Mouse (Mus musculus) liver, postnatal 0 days (tissue): ENCODE measurements at regions not wholly inside any gene's neighbourhood (a gene's known extent, or its start where the extent isn't known, plus 50 kb on each side); places are given as distances from the start of the nearest gene placed in this dataset.

Experiments
- ATAC-seq: fragments of 200-750 bp; cut with Nextera tagmentation; 2 replicates; pipeline ENCODE4 v1.8.0; 2017; ENCODE audit warnings: mild to moderate bottlenecking, moderate library complexity
- DNase-seq: peaks from one replicate; pipeline ENCODE4 v3.0.0-alpha.2; 2016
- H3K27ac ChIP-seq: fragments of 300-500 bp; sonication (generic); 2 replicates; pipeline ENCODE4 v1.5.1; 2014; ENCODE audit warnings: antibody characterized with exemption, moderate library complexity, mild to moderate bottlenecking, low read depth
- H3K27me3 ChIP-seq: fragments of 300-500 bp; sonication (generic); 2 replicates; pipeline ENCODE4 v1.6.1; 2014; ENCODE audit warnings: low read length, control low read depth, mixed read lengths; ENCODE audit not compliant: insufficient read depth
- H3K36me3 ChIP-seq: fragments of 300-500 bp; sonication (generic); replicated peaks from 2 replicates; pipeline ENCODE4 v1.6.1; 2014; ENCODE audit warnings: mild to moderate bottlenecking, control low read depth, low read length, moderate library complexity, mixed read lengths; ENCODE audit not compliant: insufficient read depth
- H3K4me1 ChIP-seq: fragments of 300-500 bp; sonication (generic); 2 replicates; pipeline ENCODE4 v1.6.1; 2014; ENCODE audit warnings: antibody characterized with exemption, mild to moderate bottlenecking, control low read depth; ENCODE audit not compliant: insufficient read depth
- H3K4me2 ChIP-seq: fragments of 300-500 bp; sonication (generic); 2 replicates; pipeline ENCODE4 v1.6.1; 2014; ENCODE audit warnings: low read depth, mild to moderate bottlenecking, low read length, moderate library complexity, mixed read lengths
- H3K4me3 ChIP-seq: fragments of 300-500 bp; sonication (generic); 2 replicates; pipeline ENCODE4 v1.5.1; 2014; ENCODE audit warnings: low read depth, low read length
- H3K9ac ChIP-seq: fragments of 300-500 bp; sonication (generic); replicated peaks from 2 replicates; pipeline ENCODE4 v1.6.1; 2014; ENCODE audit warnings: mild to moderate bottlenecking, moderate library complexity
- H3K9me3 ChIP-seq: fragments of 300-500 bp; sonication (generic); 2 replicates; pipeline ENCODE4 v1.6.1; 2016; ENCODE audit warnings: mild to moderate bottlenecking, control low read depth, low read length, mixed read lengths
- CTCF ChIP-seq: sonication (generic); IDR thresholded peaks from 2 replicates; pipeline ENCODE4 v1.5.1; 2016; ENCODE audit warnings: antibody characterized with exemption, low read depth
- EP300 ChIP-seq: IDR thresholded peaks from 2 replicates; pipeline ENCODE4 v1.6.1; 2016; ENCODE audit warnings: antibody characterized with exemption, low read depth, mild to moderate bottlenecking
- WGBS: fragments of 180-500 bp; shearing (Covaris S2); extraction: QIAGEN DNeasy Blood & Tissue Kit; methylation state at CpG from one replicate; pipeline ENCODE4 v1.1.7; 2014; ENCODE audit not compliant: insufficient replicate concordance; 5-methylcytosine and 5-hydroxymethylcytosine counted together

- Histone ChIP-seq H3K4me2 (no peak overlapping the region), H3K9me3 (no peaks in the 10 kb centered on the region), H3K27me3 (no peaks in the 10 kb centered on the region), H3K36me3 (no peaks in the 10 kb centered on the region), H3K4me3 (no peak overlapping the region), H3K9ac (no peak overlapping the region), H3K4me1 (no peaks in the 10 kb centered on the region), H3K27ac (no peak overlapping the region)
- DNase-seq = no peak
- WGBS = 71% methylated on average over 3 of the region's 3 CpGs
- no peak for ATAC-seq
- no peak for TF ChIP-seq EP300
- TF ChIP-seq CTCF = no peak
Measured at GRCm38 (mm10) chr1:81671725-81672124, 561.2 kb upstream of the Gm9747 start.

GRCm38 (mm10) chr1:81675576-81676342 lies 557.2 kb upstream of the Gm9747 start:
- 61% methylated on average over 5 of the region's 5 CpGs for WGBS
- no peak for TF ChIP-seq CTCF
- TF ChIP-seq EP300 = no peak
- Histone ChIP-seq H3K4me2 (no peak overlapping the region), H3K27ac (no peak overlapping the region), H3K9me3 (no peaks in the 10 kb centered on the region), H3K4me1 (no peaks in the 10 kb centered on the region), H3K36me3 (no peaks in the 10 kb centered on the region), H3K27me3 (no peaks in the 10 kb centered on the region), H3K9ac (no peak overlapping the region), H3K4me3 (no peak overlapping the region)
- no peak for ATAC-seq
- no peak for DNase-seq

- Histone ChIP-seq H3K27ac (no peak overlapping the region), H3K4me2 (no peak overlapping the region), H3K9ac (no peak overlapping the region), H3K36me3 (no peaks in the 10 kb centered on the region), H3K4me3 (no peak overlapping the region), H3K4me1 (no peaks in the 10 kb centered on the region), H3K9me3 (no peaks in the 10 kb centered on the region), H3K27me3 (no peaks in the 10 kb centered on the region)
- DNase-seq (no peak), ATAC-seq (no peak)
- TF ChIP-seq CTCF (no peak), EP300 (no peak)
- 63% methylated on average over 1 of the region's 1 CpGs for WGBS
Measured at GRCm38 (mm10) chr1:81677768-81678400, 555.0 kb upstream of the Gm9747 start.

- no peak for TF ChIP-seq EP300
- no peak for TF ChIP-seq CTCF
Measured at GRCm38 (mm10) chr1:81696129-81696528, 536.8 kb upstream of the Gm9747 start.

GRCm38 (mm10) chr1:81709169-81709568 lies 523.7 kb upstream of the Gm9747 start:
- TF ChIP-seq CTCF (no peak), EP300 (no peak)
- WGBS = 78% methylated on average over 4 of the region's 4 CpGs
- no peak for DNase-seq
- no peak overlapping the region for H3K9ac ChIP-seq
- H3K27me3 ChIP-seq = no peaks in the 10 kb centered on the region
- H3K4me1 ChIP-seq = no peaks in the 10 kb centered on the region
- no peaks in the 10 kb centered on the region for H3K9me3 ChIP-seq
- no peak overlapping the region for H3K4me2 ChIP-seq
- no peaks in the 10 kb centered on the region for H3K36me3 ChIP-seq
- ATAC-seq = no peak
- H3K27ac ChIP-seq = no peak overlapping the region
- no peak overlapping the region for H3K4me3 ChIP-seq

More at GRCm38 (mm10) chr1:81696129-81696528, 536.8 kb upstream of the Gm9747 start:
- no peak overlapping the region for H3K4me2 ChIP-seq
- H3K4me1 ChIP-seq = no peaks in the 10 kb centered on the region
- H3K27me3 ChIP-seq = no peaks in the 10 kb centered on the region
- DNase-seq (no peak), ATAC-seq (no peak)
- H3K9ac ChIP-seq = no peak overlapping the region
- H3K27ac ChIP-seq = no peak overlapping the region
- no peak overlapping the region for H3K4me3 ChIP-seq
- no peaks in the 10 kb centered on the region for H3K36me3 ChIP-seq
- no peaks in the 10 kb centered on the region for H3K9me3 ChIP-seq

- Histone ChIP-seq H3K9me3 (no peaks in the 10 kb centered on the region), H3K9ac (no peak overlapping the region), H3K36me3 (no peaks in the 10 kb centered on the region), H3K4me2 (no peak overlapping the region), H3K27ac (no peak overlapping the region), H3K4me3 (no peak overlapping the region), H3K27me3 (no peaks in the 10 kb centered on the region), H3K4me1 (no peaks in the 10 kb centered on the region)
- DNase-seq (no peak), ATAC-seq (no peak)
- TF ChIP-seq CTCF (no peak), EP300 (no peak)
- 77% methylated on average over 6 of the region's 6 CpGs for WGBS
Measured at GRCm38 (mm10) chr1:81717091-81717490, 515.8 kb upstream of the Gm9747 start.
